Mouse (Mus musculus) megakaryocyte, adult 5-6 weeks (primary cell): ENCODE data around the gene Eif5. TPM values are rescaled to one million over a fixed set of nuclear protein-coding genes. Genes with fewer than 3 reads are reported as not detected.

Source experiments
- ATAC-seq: 2 replicates; pipeline ENCODE4 v1.8.0; 2016; ENCODE audit warnings: mild to moderate bottlenecking, inconsistent platforms; ENCODE audit not compliant: poor library complexity, severe bottlenecking
- total RNA-seq, 2 experiments: library from RNA; stranded (forward) in 1 of 2; stranded (reverse) in 1 of 2; fragments of 153-499, 151-499 nt in 1 of 2; fragments of 221-1000, 200-1000 nt in 1 of 2; gene quantifications; 2 replicates each; pipeline versions ENCODE4 v1.2.3 to v1.2.4; 2015 to 2017

Gene Eif5
- total RNA-seq, 2 experiments from 2014 or later, result 203 to 299 TPM

- ATAC-seq, result no peak
Observed at GRCm38 (mm10) chr12:111562276-111562814, 24.5 kb downstream of the Eif5 start.

- ATAC-seq, result no peak
Observed at GRCm38 (mm10) chr12:111563076-111563629, 25.3 kb downstream of the Eif5 start.

- no peak for ATAC-seq
Observed at GRCm38 (mm10) chr12:111565363-111565762, 27.5 kb downstream of the Eif5 start.

GRCm38 (mm10) chr12:111568836-111569235, 31.0 kb downstream of the Eif5 start:
- no peak for ATAC-seq

- ATAC-seq, result no peak
Observed at GRCm38 (mm10) chr12:111572406-111572805, 34.6 kb downstream of the Eif5 start.

- ATAC-seq, result no peak
Observed at GRCm38 (mm10) chr12:111573315-111573714, 35.5 kb downstream of the Eif5 start.

GRCm38 (mm10) chr12:111574074-111574886, 36.5 kb downstream of the Eif5 start, which contains the start of gene Mark3:
Gene Mark3 (plus strand): TSS chr12:111574523.
- peak; percentile 99 for ATAC-seq

GRCm38 (mm10) chr12:111574887-111575838, 37.3 kb downstream of the Eif5 start:
- peak; percentile 25 for ATAC-seq

- ATAC-seq, result no peak
Observed at GRCm38 (mm10) chr12:111583058-111583457, 45.2 kb downstream of the Eif5 start.

- ATAC-seq, result no peak
Observed at GRCm38 (mm10) chr12:111584401-111584800, 46.6 kb downstream of the Eif5 start.

- ATAC-seq, result no peak
Observed at GRCm38 (mm10) chr12:111587252-111587651, 49.4 kb downstream of the Eif5 start.

- peak; percentile 88 for ATAC-seq
Observed at GRCm38 (mm10) chr12:111592407-111593021, 54.7 kb downstream of the Eif5 start.

- ATAC-seq, result no peak
Observed at GRCm38 (mm10) chr12:111593775-111594174, 56.0 kb downstream of the Eif5 start.

Other genes with a start within 250 kb of the Eif5 start
- gene Cdc42bpb, start 160.3 kb upstream of the Eif5 start, total RNA-seq (2015), result 22.0 and 24.6 TPM in 2 replicates
- gene Cdc42bpb, start 160.3 kb upstream of the Eif5 start, total RNA-seq (2017), result 12.4 and 14.2 TPM in 2 replicates
- gene Lbhd2, start 131.2 kb upstream of the Eif5 start, total RNA-seq (2015), result not detected in 2 replicates
- gene Lbhd2, start 131.2 kb upstream of the Eif5 start, total RNA-seq (2017), result not detected in 2 replicates
- gene Exoc3l4, start 121.0 kb upstream of the Eif5 start, total RNA-seq (2015), result 0.39 and 1.1 TPM in 2 replicates
- gene Exoc3l4, start 121.0 kb upstream of the Eif5 start, total RNA-seq (2017), result 0.29 TPM in 1 of 2 replicates, not detected in the other
- gene Tnfaip2, start 95.5 kb upstream of the Eif5 start, total RNA-seq (2015), result 42.7 and 43.7 TPM in 2 replicates
- gene Tnfaip2, start 95.5 kb upstream of the Eif5 start, total RNA-seq (2017), result 81.0 and 109 TPM in 2 replicates
- gene Gm266, start 52.2 kb upstream of the Eif5 start, total RNA-seq (2015), result not detected in 2 replicates
- not detected in 2 replicates for gene Gm266, start 52.2 kb upstream of the Eif5 start, total RNA-seq (2017)
- gene Mark3, start 36.5 kb downstream of the Eif5 start, total RNA-seq (2015), result 61.6 and 69.6 TPM in 2 replicates
- gene Mark3, start 36.5 kb downstream of the Eif5 start, total RNA-seq (2017), result 77.3 and 80.9 TPM in 2 replicates
- gene Ckb, start 134.3 kb downstream of the Eif5 start, total RNA-seq (2015), result 8.0 and 9.7 TPM in 2 replicates
- gene Ckb, start 134.3 kb downstream of the Eif5 start, total RNA-seq (2017), result 22.0 and 23.1 TPM in 2 replicates
- gene Trmt61a, start 140.1 kb downstream of the Eif5 start, total RNA-seq (2015), result 2.3 and 3.2 TPM in 2 replicates
- 2.2 and 3.8 TPM in 2 replicates for gene Trmt61a, start 140.1 kb downstream of the Eif5 start, total RNA-seq (2017)
- gene Bag5, start 175.2 kb downstream of the Eif5 start, total RNA-seq (2015), result 10.8 and 11.4 TPM in 2 replicates
- gene Bag5, start 175.2 kb downstream of the Eif5 start, total RNA-seq (2017), result 19.1 and 21.8 TPM in 2 replicates
- gene Apopt1, start 175.2 kb downstream of the Eif5 start, total RNA-seq (2015), result 44.6 and 45.0 TPM in 2 replicates
- gene Apopt1, start 175.2 kb downstream of the Eif5 start, total RNA-seq (2017), result 60.6 and 61.0 TPM in 2 replicates
- gene Klc1, start 220.8 kb downstream of the Eif5 start, total RNA-seq (2015), result 36.3 and 36.7 TPM in 2 replicates
- gene Klc1, start 220.8 kb downstream of the Eif5 start, total RNA-seq (2017), result 72.7 and 83.1 TPM in 2 replicates